Mouse (Mus musculus) pancreas, adult 10 weeks (tissue): ENCODE measurements around the gene Atg9a. TPM values are rescaled to one million over a fixed set of nuclear protein-coding genes. Genes with fewer than 3 reads are reported as not detected.

Source experiments
- polyA plus RNA-seq: library from polyadenylated mRNA; stranded (reverse); fragments of 350-450 nt; fragmentation: Illumina TruSeq; extraction: RNeasy Lipid Tissue Mini Kit (QIAGEN cat#74804); gene quantifications from one replicate; pipeline ENCODE4 v1.2.3, GENCODE M21; 2015; ENCODE audit warnings: low read depth, low replicate concordance; ENCODE audit not compliant: insufficient read depth

The Atg9a gene
- polyA plus RNA-seq, result 7.1 TPM

DNA sequence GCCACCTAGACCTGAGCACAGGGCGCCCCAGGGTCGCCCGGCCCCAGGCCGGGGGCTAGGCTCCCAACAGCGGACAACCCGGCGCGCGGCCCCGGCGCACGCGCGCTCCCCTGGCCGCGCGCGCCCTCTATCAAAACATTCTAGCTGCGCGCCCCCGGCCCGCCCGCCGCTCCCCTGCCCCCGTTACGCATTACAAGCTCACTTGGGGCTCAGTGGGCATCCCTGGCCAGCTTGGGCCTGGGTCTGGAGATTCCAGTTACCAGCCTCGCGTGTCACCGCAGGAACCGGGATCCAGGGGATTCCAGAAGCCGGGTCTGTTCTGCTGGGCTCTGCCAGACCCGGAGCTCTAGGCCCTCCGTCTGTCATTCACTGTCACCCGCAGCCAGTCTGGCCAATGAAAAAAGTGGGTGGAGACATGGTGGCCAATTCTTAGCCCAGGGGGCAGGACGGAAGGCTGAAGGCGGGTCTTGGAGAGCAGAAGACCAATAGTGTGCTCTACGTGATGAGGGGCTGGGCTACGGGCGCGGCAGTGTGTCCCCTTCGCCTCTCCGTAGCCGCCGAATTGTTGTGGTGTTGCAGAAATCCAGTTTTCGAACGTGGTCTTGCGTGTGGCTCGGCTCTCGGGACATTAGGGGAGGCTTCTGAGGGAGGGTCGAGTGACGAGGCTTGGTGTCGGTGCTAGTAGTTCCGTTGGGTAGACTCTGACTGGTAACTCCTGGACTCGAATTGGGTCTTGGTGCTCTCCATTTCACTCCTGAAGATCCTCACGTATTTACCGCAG is at the start of gene Atg9a, which contains the start of gene Ankzf1:
Gene Atg9a (minus strand): TSS at position 575 of the 781 bp plus-strand sequence.
Gene Ankzf1 (plus strand): TSS at position 530 of the 781 bp plus-strand sequence.

DNA sequence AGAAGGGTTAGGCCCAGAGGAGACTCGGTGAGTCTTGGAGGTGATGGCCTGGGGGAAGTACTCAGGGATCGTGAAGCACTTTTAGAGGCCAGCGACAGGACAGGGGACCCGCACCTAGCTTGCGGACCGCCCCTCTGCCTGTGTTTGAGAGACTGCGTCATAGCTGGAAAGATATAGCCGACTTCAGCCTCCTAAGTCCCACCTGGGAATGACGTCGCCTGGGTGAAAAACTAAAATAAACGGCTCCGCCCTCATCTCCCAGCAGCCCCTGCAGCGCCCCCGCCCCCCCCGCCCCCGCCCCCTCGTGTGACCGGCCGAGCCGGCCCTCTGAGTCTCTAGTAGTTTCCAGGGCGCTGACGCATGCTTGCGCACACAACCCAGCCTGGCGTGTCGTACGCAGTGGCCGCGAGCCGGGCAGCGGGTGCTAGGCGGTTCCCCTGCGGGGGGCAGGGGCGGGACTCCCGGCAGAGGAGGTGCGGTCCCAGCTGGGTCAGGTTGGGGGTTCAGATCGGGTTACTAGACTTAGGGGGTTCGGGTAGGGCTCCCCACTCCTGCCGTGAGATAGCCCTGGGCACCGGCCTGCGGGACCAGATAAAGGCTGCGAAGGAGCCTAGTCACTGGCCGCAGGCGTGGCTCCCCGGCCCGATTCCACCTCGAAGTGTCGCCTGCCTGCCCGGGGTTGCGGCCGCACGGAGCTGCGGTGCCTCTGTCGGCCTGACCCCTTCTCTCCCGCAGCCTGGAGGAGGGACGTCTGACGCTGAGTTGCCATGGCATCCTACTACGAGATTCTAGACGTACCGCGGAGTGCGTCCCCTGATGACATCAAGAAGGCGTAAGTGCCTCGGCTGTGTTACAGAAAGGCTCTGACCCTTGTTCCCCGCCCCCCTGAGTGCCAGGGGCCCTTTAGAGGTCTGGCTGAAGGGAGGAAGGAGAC is 44.4 kb upstream of the Atg9a start, which contains the start of gene Dnajb2:
Gene Dnajb2 (plus strand): TSS at position 290 of the 934 bp plus-strand sequence.

DNA sequence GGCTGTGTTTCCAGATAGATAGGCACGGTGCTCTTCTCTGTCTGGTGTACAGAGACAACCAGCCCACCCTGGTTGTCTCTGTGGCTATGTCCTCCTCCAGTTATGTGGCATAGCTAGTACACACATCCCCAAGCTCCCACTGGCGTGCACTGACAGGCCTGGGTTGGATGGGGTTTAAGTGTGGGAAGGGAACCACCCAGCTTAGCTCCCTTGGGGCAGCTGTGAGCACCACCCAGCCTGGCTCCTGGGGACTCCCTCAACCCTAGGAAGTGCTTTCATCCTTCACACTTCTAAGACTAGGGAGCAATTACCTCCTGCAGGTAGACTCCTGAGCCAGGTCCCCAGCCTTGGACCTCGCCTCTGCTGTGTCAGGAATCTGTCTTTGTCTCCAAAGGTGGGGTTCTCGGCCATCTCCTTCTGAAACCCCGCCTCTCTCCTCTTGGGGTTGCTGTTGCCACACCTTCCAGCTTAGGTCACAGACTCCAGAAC is 39.7 kb upstream of the Atg9a start, which contains the start of gene A630095N17Rik:
Gene A630095N17Rik (minus strand): TSS at position 439 of the 489 bp plus-strand sequence.

DNA sequence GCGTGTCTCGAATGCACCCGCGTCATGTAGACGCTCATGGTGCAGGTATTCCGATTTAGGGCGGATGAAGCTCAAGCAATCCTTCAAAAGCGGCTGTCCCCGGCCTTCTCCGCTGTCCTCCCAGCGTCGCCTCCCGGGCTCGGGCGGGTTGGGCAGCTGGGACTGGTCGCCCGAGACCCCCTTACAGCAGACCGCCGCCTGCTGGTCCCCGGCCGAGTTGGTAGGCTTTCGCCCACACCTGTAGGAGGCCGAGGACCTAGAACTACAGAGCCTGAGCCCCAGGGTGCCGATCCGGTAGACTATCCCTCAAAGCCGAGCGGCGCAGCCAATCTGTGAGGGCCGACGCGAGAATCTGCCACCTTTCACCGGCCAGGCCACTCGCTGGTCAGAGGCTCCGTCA is 27.5 kb upstream of the Atg9a start, which contains the start of gene Tuba4a:
Gene Tuba4a (minus strand): TSS at position 335 of the 400 bp plus-strand sequence.

DNA sequence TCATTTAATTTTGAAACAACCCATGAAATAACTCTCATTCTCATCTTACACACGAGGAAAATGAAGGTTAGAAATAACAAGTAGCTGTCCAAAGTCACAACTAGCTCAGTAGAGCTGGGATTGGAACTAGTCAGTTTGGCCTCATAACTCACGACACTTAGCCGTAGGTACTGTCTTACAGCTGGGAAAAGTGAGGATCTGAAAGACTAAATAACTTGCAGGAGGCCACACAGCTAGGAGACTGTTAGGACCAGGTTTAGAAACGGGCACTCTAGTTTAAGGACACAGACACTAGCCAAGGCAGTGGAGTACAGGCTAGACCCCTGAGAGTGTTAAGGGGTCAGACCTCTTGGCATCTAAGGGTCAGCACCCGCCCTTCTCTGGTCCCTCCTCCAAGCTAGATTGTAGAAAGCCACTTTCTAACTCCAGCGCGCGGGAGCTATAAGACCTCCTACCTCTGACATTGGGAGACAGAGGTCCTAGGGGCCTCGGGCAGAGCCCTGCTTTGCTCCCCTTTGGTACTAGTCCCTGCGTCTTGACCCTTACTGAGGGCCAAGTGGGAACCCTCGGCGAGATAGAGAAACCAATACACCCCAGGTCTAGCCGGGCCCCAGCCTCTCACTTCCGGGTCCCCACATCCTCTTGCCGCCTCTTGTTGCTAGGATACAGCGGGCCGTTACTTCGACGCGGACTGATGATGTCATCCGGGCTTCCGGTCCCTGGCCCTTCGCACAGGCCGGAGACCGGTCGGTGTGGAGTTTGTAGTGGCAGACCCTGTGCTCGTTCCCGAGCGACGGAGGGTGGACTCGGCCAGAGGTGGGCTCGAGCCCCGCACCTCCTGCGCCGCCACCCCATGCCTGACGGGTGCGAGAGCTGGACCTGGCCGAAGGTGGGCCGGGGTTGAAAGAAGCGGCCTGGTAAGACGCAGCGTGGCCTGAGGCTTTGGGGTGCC is 18.4 kb upstream of the Atg9a start, which contains the start of the genes Glb1l and Stk16:
Gene Glb1l (minus strand): TSS at position 678 of the 952 bp plus-strand sequence.
Gene Stk16 (plus strand): TSS at position 703 of the 952 bp plus-strand sequence.

DNA sequence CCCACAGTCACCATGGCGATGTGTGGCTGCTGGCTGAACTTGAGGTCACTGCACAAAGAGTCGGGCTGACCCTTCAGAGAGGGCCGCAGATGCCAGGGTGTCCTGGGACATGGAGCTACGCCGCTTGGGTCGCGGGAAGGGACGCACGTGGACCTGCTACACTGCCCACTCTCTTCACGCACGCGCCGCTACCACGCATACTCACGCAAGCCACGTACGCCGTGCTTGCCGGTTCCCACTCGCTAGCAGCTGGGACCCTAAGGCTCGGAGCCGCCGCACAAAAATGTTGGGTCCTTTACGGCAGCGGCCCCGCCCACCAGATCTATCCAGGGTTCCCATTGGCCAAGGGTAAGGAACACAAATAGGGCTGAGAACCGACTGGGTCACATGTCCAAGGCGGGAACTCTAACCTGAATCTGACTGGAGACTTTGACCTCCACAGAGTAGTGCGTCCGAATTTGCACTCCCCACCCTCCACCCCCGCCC is 11.8 kb downstream of the Atg9a start, which contains the start of gene Abcb6:
Gene Abcb6 (minus strand): TSS at position 288 of the 486 bp plus-strand sequence.

DNA sequence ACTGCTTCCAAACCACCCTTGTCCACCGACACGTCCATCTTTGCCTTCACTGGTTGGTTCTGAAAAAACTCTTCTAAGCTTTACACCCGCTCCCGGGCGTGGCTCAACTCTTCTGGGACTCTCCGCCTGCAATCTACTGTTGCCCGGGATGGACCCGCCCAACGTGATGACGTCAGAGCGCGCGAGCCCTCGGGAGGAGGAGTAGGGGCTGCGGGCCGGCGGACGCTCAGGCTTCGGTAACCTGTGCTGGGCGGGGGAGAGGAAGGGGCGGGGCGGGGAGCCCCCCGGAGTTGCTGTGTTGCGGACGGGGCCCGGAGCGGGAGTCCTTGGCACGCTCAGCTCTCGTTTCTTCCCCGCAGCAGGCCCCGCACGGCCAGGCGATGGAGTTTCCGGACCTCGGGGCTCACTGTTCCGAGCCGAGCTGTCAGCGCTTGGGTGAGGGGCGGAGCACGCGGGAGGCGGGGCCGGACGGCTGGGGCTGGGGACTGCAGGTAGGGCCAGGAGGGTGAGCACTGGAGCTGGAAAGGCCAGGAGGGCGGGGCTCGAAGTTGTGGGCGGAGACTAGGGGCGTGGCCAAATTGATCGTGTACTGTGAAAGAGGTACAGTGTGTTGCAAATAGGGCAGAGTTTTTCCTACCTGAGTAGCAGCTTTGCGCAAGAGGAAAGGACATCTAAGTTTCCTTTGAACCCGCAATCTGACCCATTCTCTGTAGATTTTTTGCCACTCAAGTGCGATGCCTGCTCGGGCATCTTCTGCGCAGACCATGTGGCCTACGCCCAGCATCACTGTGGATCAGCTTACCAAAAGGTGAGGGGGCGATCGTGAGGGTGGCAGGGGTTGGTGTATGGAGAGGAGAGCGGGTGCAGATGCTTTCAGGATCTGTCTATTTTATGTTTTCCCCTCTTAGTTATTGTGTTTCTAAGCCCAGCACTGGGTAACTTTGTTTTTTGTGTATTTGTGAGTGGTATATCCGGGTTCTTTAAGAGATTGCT is 23.2 kb downstream of the Atg9a start, which contains the start of gene Zfand2b:
Gene Zfand2b (plus strand): TSS at position 175 of the 993 bp plus-strand sequence.

DNA sequence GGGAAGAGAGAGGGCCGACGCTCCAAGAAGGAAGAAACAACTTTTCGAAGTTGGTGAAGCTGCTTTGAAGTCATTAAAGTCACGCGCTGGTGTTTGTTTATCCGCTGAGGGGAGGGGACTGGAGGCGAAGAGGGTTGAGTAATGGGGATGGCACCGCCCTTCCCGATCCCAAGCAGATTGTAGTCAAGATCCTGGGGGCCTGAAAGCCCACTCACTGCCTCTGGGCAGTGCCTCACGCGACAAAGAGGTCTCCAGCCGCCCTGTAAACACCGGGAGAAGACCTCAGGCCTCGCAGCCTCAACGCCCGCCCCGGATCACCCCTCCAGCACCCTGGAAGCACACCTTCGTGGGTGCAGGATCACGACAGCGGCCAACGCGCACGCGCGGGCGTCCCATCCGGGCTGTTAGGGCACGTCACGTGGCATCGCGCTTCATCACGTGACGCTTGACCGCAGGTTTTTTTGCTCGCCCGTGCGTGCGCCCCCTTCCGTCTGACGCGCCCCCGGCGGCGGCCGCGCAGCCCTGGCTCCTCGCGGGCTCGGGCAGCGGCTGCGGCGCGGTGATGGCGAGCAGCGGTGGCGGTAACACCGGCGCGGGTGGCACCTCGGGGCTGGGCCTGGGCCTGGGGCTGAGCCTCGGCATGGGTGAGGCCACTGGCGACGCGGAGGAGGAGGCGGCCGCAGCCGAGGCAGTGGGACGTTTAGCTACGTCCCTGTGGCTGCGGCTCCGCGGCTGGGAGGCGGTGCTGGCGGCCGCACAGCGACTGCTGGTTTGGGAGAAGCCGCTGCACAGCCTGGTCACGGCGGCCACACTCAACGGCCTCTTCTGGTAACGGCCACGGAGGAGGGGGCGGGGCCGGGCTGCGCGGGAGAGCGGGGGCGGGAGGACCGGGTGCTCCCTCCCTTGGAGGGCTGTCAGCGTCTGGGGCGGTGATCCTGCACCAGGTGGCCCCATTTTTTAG is 49.4 kb downstream of the Atg9a start, which contains the start of the genes Cnppd1 and Retreg2:
Gene Cnppd1 (minus strand): TSS at position 411 of the 961 bp plus-strand sequence.
Gene Retreg2 (plus strand): TSS at position 478 of the 961 bp plus-strand sequence.

DNA sequence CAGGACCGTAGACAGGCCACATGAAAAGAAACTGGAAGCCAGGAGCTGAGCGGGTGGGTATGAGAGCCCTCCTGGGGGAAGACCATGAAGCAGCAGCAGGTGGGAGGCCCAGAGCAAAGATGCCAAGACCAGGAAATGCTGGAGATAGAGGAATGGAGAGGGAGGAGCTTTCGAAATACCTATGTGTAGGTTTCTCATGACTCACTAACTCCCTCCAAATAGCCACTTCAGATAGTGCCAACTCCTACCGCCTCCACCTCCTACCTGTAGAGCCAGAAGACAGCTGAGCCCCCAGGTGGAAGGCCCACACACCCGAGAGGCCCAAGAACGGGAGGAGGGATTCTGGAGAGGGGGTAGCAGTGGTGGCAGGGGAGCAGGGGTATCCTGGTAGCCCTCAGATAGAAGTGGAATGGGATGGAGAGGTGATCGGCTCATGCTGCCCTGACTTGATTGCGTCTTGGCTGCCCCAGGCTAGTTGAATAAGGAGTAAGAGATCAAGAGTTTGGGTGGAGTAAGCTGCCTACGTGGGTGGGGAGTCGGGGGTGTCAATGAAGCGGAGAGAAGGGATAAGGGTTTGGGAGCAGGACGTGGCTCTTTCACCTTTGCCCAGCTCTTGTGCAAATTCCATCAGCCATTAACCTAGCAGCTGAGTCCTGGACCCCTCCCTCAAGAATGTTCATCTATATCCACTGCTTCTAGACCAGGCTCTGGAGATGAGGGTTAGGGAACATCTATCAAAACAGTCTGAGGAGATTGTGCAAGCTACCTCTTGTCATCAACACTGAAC is 58.4 kb downstream of the Atg9a start, which contains the start of gene Slc23a3:
Gene Slc23a3 (minus strand): TSS at position 470 of the 787 bp plus-strand sequence.

Other genes starting within 250 kb of the Atg9a start
- not detected for gene Ihh, start 240.5 kb downstream of the Atg9a start, polyA plus RNA-seq
- 1.1 TPM for gene Nhej1, start 67.0 kb downstream of the Atg9a start, polyA plus RNA-seq
- 1.2 TPM for gene Slc23a3, start 58.3 kb downstream of the Atg9a start, polyA plus RNA-seq
- 19.2 TPM for gene Cnppd1, start 49.5 kb downstream of the Atg9a start, polyA plus RNA-seq
- gene Retreg2, start 49.4 kb downstream of the Atg9a start, polyA plus RNA-seq, result 24.8 TPM
- gene Zfand2b, start 23.6 kb downstream of the Atg9a start, polyA plus RNA-seq, result 12.2 TPM
- gene Abcb6, start 11.8 kb downstream of the Atg9a start, polyA plus RNA-seq, result 14.2 TPM
- gene Ankzf1, start within 50 bp of the Atg9a start, polyA plus RNA-seq, result 9.4 TPM
- gene Glb1l, start 18.6 kb upstream of the Atg9a start, polyA plus RNA-seq, result 4.2 TPM
- gene Stk16, start 18.6 kb upstream of the Atg9a start, polyA plus RNA-seq, result 22.9 TPM
- 23.9 TPM for gene Tuba4a, start 27.7 kb upstream of the Atg9a start, polyA plus RNA-seq
- gene A630095N17Rik, start 39.9 kb upstream of the Atg9a start, polyA plus RNA-seq, result not detected
- 13.9 TPM for gene Dnajb2, start 44.2 kb upstream of the Atg9a start, polyA plus RNA-seq
- 16.1 TPM for gene Ptprn, start 72.3 kb upstream of the Atg9a start, polyA plus RNA-seq
- gene Resp18, start 86.2 kb upstream of the Atg9a start, polyA plus RNA-seq, result 153 TPM
- gene Dnpep, start 125.8 kb upstream of the Atg9a start, polyA plus RNA-seq, result 22.2 TPM
- gene Des, start 168.1 kb upstream of the Atg9a start, polyA plus RNA-seq, result 10.5 TPM
- 4.0 TPM for gene Speg, start 183.1 kb upstream of the Atg9a start, polyA plus RNA-seq
- gene Gmppa, start 243.7 kb upstream of the Atg9a start, polyA plus RNA-seq, result 102 TPM